15 mouse cellular contexts compared by ENCODE assay signal in the genomic region with DNA sequence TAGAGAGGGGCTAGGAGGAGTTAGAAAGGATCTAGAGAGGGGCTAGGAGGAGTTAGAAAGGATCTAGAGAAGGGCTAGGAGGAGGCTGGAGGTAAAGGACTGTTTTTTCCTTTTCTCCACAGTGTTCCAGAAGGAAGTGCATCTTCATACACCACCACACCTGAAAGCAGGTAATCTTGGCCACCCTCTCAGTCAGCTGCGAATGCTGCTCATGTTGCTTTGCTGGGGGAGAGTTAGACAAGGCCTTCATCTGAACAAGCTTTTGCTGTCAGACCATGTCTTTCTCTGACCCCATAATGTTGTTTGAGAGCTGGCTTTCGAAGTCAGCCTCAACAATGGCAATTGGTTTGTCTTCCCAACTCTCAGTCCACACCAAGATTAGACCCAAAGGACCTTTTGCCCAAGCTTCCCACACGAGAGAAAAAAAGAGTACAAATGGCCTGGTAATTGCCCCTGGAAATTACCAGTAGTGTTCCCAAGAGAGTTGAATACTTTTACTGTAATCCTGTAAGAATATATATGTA. TPM values are rescaled to one million over a fixed set of nuclear protein-coding genes. Genes with fewer than 3 reads are reported as not detected.
DNase-seq lines count a peak whose midpoint lies in the region; ATAC-seq and TF ChIP-seq lines count a peak whose summit lies in the region.
"Had no signal": no experiment of that assay in that cellular context is flagged by ENCODE, and none has a peak within 500 bp of the region (broad histone marks: within the 10 kb centered on the region; RNA-seq: fewer than 3 reads in every experiment).

No protein-coding gene starts in this region.

- no peak for ATAC-seq in heart, embryonic 15.5 days (replicated peaks; ENCODE audit: insufficient number of reproducible peaks, insufficient read depth, low FRiP score, low read depth)
- no peak for ATAC-seq in G1E (ENCODE audit: extremely low read depth, insufficient number of reproducible peaks, low FRiP score, poor library complexity, severe bottlenecking)
- no peak for ATAC-seq in liver, embryonic 15.5 days (ENCODE audit: insufficient read depth)
- ATAC-seq: forebrain, embryonic 14.5 days; intestine, embryonic 16.5 days; midbrain, embryonic 16.5 days had no signal

- intact Hi-C loops in heart, postnatal 36 days (cut with DNase I): loop anchor here (5.0 kb wide), 1 partner anchor 799 kb away; the partner anchor contains the start of gene Baz2a

- no peak for TF ChIP-seq RAD21 in CH12.LX (IDR thresholded peaks at IDR 0.05; ENCODE audit: low read depth, low read length)

- peak overlapping the region; percentile 90 for H3K4me2 ChIP-seq in heart, embryonic 15.5 days
- H3K4me2 ChIP-seq in CH12.LX (ENCODE audit: insufficient read depth, low read depth, poor library complexity, severe bottlenecking): peak overlapping the region; percentile 90
- peak overlapping the region; percentile 84 for H3K4me2 ChIP-seq in liver, embryonic 15.5 days
- H3K4me2 ChIP-seq: hindbrain, embryonic 15.5 days had no signal

- in situ Hi-C loops in CH12.LX (cut with MboI; ENCODE audit: low pct_ligation_motif_present, low pct_unique_long_range_greater_than_20kb, low sequenced_read_pairs): no loop called here

- no peak overlapping the region for H3K4me3 ChIP-seq in heart, embryonic 15.5 days
- H3K4me3 ChIP-seq in CH12.LX (replicated peaks in 1 of 3; ENCODE audit: low read depth in 2 of 3, low read length in 2 of 3, poor library complexity in 1 of 3) (no peak overlapping the region), G1E (ENCODE audit: low read depth, low read length) (peak overlapping the region; percentile 31; the same call in 1 of the 2 replicates)
- H3K4me3 ChIP-seq in liver, embryonic 15.5 days (replicated peaks): peak overlapping the region; percentile 83; the same call in 1 of the 2 replicates
- H3K4me3 ChIP-seq: hindbrain, embryonic 15.5 days; kidney, embryonic 15.5 days; limb, embryonic 10.5 days had no signal

- 0 out of 2 replicates have a peak overlapping the region, but pooled peaks have one; percentile 16 for H3K9ac ChIP-seq in heart, embryonic 15.5 days
- no peak overlapping the region; the same call in 1 of the 2 replicates for H3K9ac ChIP-seq in CH12.LX (ENCODE audit: insufficient read depth, low read depth)
- H3K9ac ChIP-seq in liver, embryonic 15.5 days: 0 out of 2 replicates have a peak overlapping the region, but pooled peaks have one; percentile 81
- H3K9ac ChIP-seq: hindbrain, embryonic 15.5 days; kidney, embryonic 15.5 days had no signal

- dilution Hi-C loops in CH12.LX (cut with MboI; ENCODE audit: extremely low pct_ligation_motif_present, extremely low pct_unique_long_range_greater_than_20kb, low sequenced_read_pairs): no loop called here

- H3K4me1 ChIP-seq in heart, embryonic 15.5 days (replicated peaks): peaks cover 49% of the 10 kb centered on the region
- H3K4me1 ChIP-seq in CH12.LX (ENCODE audit: control insufficient read depth in 1 of 2, insufficient read depth in 2 of 2): peaks cover 7 to 39% of the 10 kb centered on the region in 2 experiments
- peaks cover 72% of the 10 kb centered on the region for H3K4me1 ChIP-seq in G1E (ENCODE audit: insufficient read depth, low read depth, low read length)
- peaks cover 47% of the 10 kb centered on the region for H3K4me1 ChIP-seq in liver, embryonic 15.5 days (replicated peaks)

- WGBS in heart, embryonic 15.5 days: 78% methylated on average over 3 of the region's 3 CpGs
- 80% methylated on average over 3 of the region's 3 CpGs for WGBS in liver, embryonic 15.5 days (ENCODE audit: insufficient replicate concordance)

- TF ChIP-seq EP300 in CH12.LX (IDR thresholded peaks at IDR 0.05; ENCODE audit: low read length): no peak

- H3K36me3 ChIP-seq in heart, embryonic 15.5 days: peaks cover 42% of the 10 kb centered on the region
- H3K36me3 ChIP-seq in CH12.LX (replicated peaks in 1 of 2; ENCODE audit: control insufficient read depth in 1 of 2, insufficient read depth in 1 of 2, low read length in 1 of 2) (peaks cover 59 to 68% of the 10 kb centered on the region in 2 experiments), G1E (replicated peaks) (peaks cover 70% of the 10 kb centered on the region)
- H3K36me3 ChIP-seq in liver, embryonic 15.5 days (replicated peaks): peaks cover 63% of the 10 kb centered on the region

- no peak for TF ChIP-seq CTCF in CH12.LX (conservative IDR thresholded peaks at IDR 0.05 in 1 of 2, IDR thresholded peaks at IDR 0.05 in 1 of 2; ENCODE audit: low read depth in 2 of 2, low read length in 2 of 2)
- no peak for TF ChIP-seq CTCF in G1E (IDR thresholded peaks at IDR 0.05; ENCODE audit: low read depth, low read length)

- peaks cover 37% of the 10 kb centered on the region for H3K79me2 ChIP-seq in CH12.LX (replicated peaks; ENCODE audit: control insufficient read depth, extremely low read depth, insufficient read depth, poor library complexity, severe bottlenecking)

- no peak for DNase-seq in heart, postnatal 36 days
- no peak for DNase-seq in CH12.LX (ENCODE audit: extremely low read depth)
- no peak for DNase-seq in G1E (ENCODE audit: low spot score)
- DNase-seq in cerebellum, adult 11 months: no peak
- DNase-seq in layer of hippocampus, adult 8-10 months (ENCODE audit: low spot score in 2 of 2): no peak
- DNase-seq: cerebellum, postnatal 25 days; lung, adult 2 months had no signal

- H3K27me3 ChIP-seq in heart, embryonic 15.5 days: no peaks in the 10 kb centered on the region
- no peaks in the 10 kb centered on the region for H3K27me3 ChIP-seq in CH12.LX (replicated peaks)
- H3K27me3 ChIP-seq in G1E (ENCODE audit: insufficient read depth, low read length): no peaks in the 10 kb centered on the region
- no peaks in the 10 kb centered on the region for H3K27me3 ChIP-seq in liver, embryonic 15.5 days
- H3K27me3 ChIP-seq: hindbrain, embryonic 15.5 days; kidney, embryonic 15.5 days had no signal

- no peak for TF ChIP-seq POLR2A in CH12.LX (IDR thresholded peaks at IDR 0.05; ENCODE audit: low read depth, low read length)

- no peaks in the 10 kb centered on the region for H3K9me3 ChIP-seq in heart, embryonic 15.5 days (replicated peaks)
- no peaks in the 10 kb centered on the region for H3K9me3 ChIP-seq in CH12.LX (replicated peaks; ENCODE audit: low read length)
- H3K9me3 ChIP-seq in G1E (replicated peaks): no peaks in the 10 kb centered on the region
- H3K9me3 ChIP-seq in liver, embryonic 15.5 days (replicated peaks): no peaks in the 10 kb centered on the region
- H3K9me3 ChIP-seq: hindbrain, embryonic 15.5 days; kidney, embryonic 15.5 days; limb, embryonic 10.5 days had no signal

- peak overlapping the region; percentile 98 for H3K27ac ChIP-seq in heart, embryonic 15.5 days
- peak overlapping the region; percentile 39; the same call in 1 of the 2 replicates for H3K27ac ChIP-seq in CH12.LX (ENCODE audit: insufficient read depth, low read depth)
- H3K27ac ChIP-seq in liver, embryonic 15.5 days (replicated peaks): peak overlapping the region; percentile 98
- H3K27ac ChIP-seq: hindbrain, embryonic 15.5 days; kidney, embryonic 15.5 days; limb, embryonic 10.5 days had no signal

RNA-seq across cellular contexts. Expression of gene Mbd6, which starts 4.8 kb away (rescaled TPM):
- 10.6 and 15.7 TPM in 2 replicates for polyA plus RNA-seq in heart, embryonic 15.5 days (2015; fragmentation: Nextera tagmentation; extraction: Ambion mirVana)
- 10 to 100 TPM; 22.0 to 24.2 TPM for total RNA-seq in heart, postnatal 36 days (2021)
- total RNA-seq in CH12.LX (2012; rRNA removed) (2.7 and 3.3 TPM in 2 replicates), CH12.LX (2014; rRNA removed) (0.51 and 0.74 TPM in 2 replicates), G1E (2014; fragmentation: Nextera tagmentation) (107 and 121 TPM in 2 replicates), G1E (2017) (4.1 and 6.6 TPM in 2 replicates)
- polyA plus RNA-seq in CH12.LX (2012; ENCODE audit: insufficient read length, low read depth) (16.5 and 17.7 TPM in 2 replicates), G1E (2012) (239 and 302 TPM in 2 replicates)
- 7.9 and 8.0 TPM in 2 replicates for polyA plus RNA-seq in liver, embryonic 15.5 days (2015; fragmentation: Nextera tagmentation; extraction: Ambion mirVana)
- 10 to 100 TPM; 56.3 to 61.6 (median 56.8) TPM for total RNA-seq in layer of hippocampus, adult 8-10 months (2022)

RNA-seq across cellular contexts. Expression of gene Mars, which starts 17.9 kb away (rescaled TPM):
- polyA plus RNA-seq in heart, embryonic 15.5 days (2015; fragmentation: Nextera tagmentation; extraction: Ambion mirVana): 75.4 and 78.4 TPM in 2 replicates
- 10 to 100 TPM; 41.0 to 46.4 TPM for total RNA-seq in heart, postnatal 36 days (2021)
- total RNA-seq in CH12.LX (2012; rRNA removed) (224 and 234 TPM in 2 replicates), CH12.LX (2014; rRNA removed) (110 and 143 TPM in 2 replicates), G1E (2014; fragmentation: Nextera tagmentation) (97.3 and 102 TPM in 2 replicates), G1E (2017) (109 and 144 TPM in 2 replicates)
- polyA plus RNA-seq in CH12.LX (2012; ENCODE audit: insufficient read length, low read depth) (161 and 177 TPM in 2 replicates), G1E (2012) (104 and 108 TPM in 2 replicates)
- 109 and 112 TPM in 2 replicates for polyA plus RNA-seq in liver, embryonic 15.5 days (2015; fragmentation: Nextera tagmentation; extraction: Ambion mirVana)
- 10 to 100 TPM; 56.7 to 65.8 (median 63.9) TPM for total RNA-seq in layer of hippocampus, adult 8-10 months (2022)

RNA-seq across cellular contexts. Expression of gene Dctn2, which starts 27.5 kb away (rescaled TPM):
- polyA plus RNA-seq in heart, embryonic 15.5 days (2015; fragmentation: Nextera tagmentation; extraction: Ambion mirVana): 127 and 152 TPM in 2 replicates
- 100 to 1,000 TPM; 144 to 154 TPM for total RNA-seq in heart, postnatal 36 days (2021)
- total RNA-seq in CH12.LX (2012; rRNA removed): 88.5 and 91.9 TPM in 2 replicates
- total RNA-seq in CH12.LX (2014; rRNA removed): 66.3 and 67.3 TPM in 2 replicates
- polyA plus RNA-seq in CH12.LX (2012; ENCODE audit: insufficient read length, low read depth): 79.1 and 94.1 TPM in 2 replicates
- total RNA-seq in G1E (2014; fragmentation: Nextera tagmentation): 135 TPM in 2 replicates
- total RNA-seq in G1E (2017): 139 and 154 TPM in 2 replicates
- polyA plus RNA-seq in G1E (2012): 161 and 175 TPM in 2 replicates
- 69.5 and 75.7 TPM in 2 replicates for polyA plus RNA-seq in liver, embryonic 15.5 days (2015; fragmentation: Nextera tagmentation; extraction: Ambion mirVana)
- total RNA-seq in layer of hippocampus, adult 8-10 months (2022): 100 to 1,000 TPM; 260 to 271 (median 262) TPM

RNA-seq across cellular contexts. Expression of gene Arhgap9, which starts 28.1 kb away (rescaled TPM):
- polyA plus RNA-seq in heart, embryonic 15.5 days (2015; fragmentation: Nextera tagmentation; extraction: Ambion mirVana): 2.0 and 11.0 TPM in 2 replicates
- total RNA-seq in heart, postnatal 36 days (2021): 1 to 10 TPM; 3.1 to 3.6 TPM
- total RNA-seq in CH12.LX (2012; rRNA removed) (32.5 and 33.7 TPM in 2 replicates), CH12.LX (2014; rRNA removed) (32.4 and 34.0 TPM in 2 replicates), G1E (2014; fragmentation: Nextera tagmentation) (43.3 and 43.7 TPM in 2 replicates), G1E (2017) (89.2 and 100 TPM in 2 replicates)
- polyA plus RNA-seq in CH12.LX (2012; ENCODE audit: insufficient read length, low read depth) (42.4 and 44.7 TPM in 2 replicates), G1E (2012) (54.8 and 59.5 TPM in 2 replicates)
- 14.1 and 14.9 TPM in 2 replicates for polyA plus RNA-seq in liver, embryonic 15.5 days (2015; fragmentation: Nextera tagmentation; extraction: Ambion mirVana)
- 1 to 10 TPM in 3 of 4 experiments, under 1 TPM in 1; 0.60 to 4.6 (median 2.2) TPM for total RNA-seq in layer of hippocampus, adult 8-10 months (2022)

RNA-seq across cellular contexts. Expression of gene Kif5a, which starts 30.5 kb away (rescaled TPM):
- polyA plus RNA-seq in heart, embryonic 15.5 days (2015; fragmentation: Nextera tagmentation; extraction: Ambion mirVana): 0.35 and 2.3 TPM in 2 replicates
- total RNA-seq in heart, postnatal 36 days (2021): under 1 TPM; 0.41 to 0.92 TPM
- total RNA-seq in CH12.LX (2012; rRNA removed) (1.3 and 2.1 TPM in 2 replicates), CH12.LX (2014; rRNA removed) (not detected in 2 replicates), G1E (2014; fragmentation: Nextera tagmentation) (0.10 TPM in 1 of 2 replicates, not detected in the other), G1E (2017) (0.11 and 0.17 TPM in 2 replicates)
- polyA plus RNA-seq in CH12.LX (2012; ENCODE audit: insufficient read length, low read depth) (0.14 and 0.46 TPM in 2 replicates), G1E (2012) (0.04 and 0.22 TPM in 2 replicates)
- 0.06 and 0.21 TPM in 2 replicates for polyA plus RNA-seq in liver, embryonic 15.5 days (2015; fragmentation: Nextera tagmentation; extraction: Ambion mirVana)
- total RNA-seq in layer of hippocampus, adult 8-10 months (2022): 100 to 1,000 TPM; 807 to 850 (median 831) TPM

Comparison
In these comparisons a context has a peak if more than half of its experiments do, and no peak if none do; other contexts are left out.
1. H3K27ac ChIP-seq: peak in every context shown above with its lines; median percentile 98 in heart, embryonic 15.5 days; 98 in liver, embryonic 15.5 days; 39 in CH12.LX.
2. H3K4me3 ChIP-seq: peak in G1E (single experiment) and liver, embryonic 15.5 days (single experiment); none in heart, embryonic 15.5 days (single experiment) and CH12.LX (0 of 3).
3. Peak in every context shown above with its lines, with median percentiles within 50 percentile points of each other: H3K4me2 ChIP-seq.